Mouse (Mus musculus) C2C12 (cell line): Measurements from ENCODE around the gene Phospho2.

ENCODE experiments used
- CEBPB ChIP-seq: IDR thresholded peaks from one replicate; pipeline ENCODE4 v1.6.1; 2011; ENCODE audit warnings: low read depth, mild to moderate bottlenecking, control low read depth, moderate library complexity
- CTCF ChIP-seq: IDR thresholded peaks from one replicate; pipeline ENCODE4 v1.5.1; 2011; ENCODE audit not compliant: control insufficient read depth, insufficient read depth, insufficient read length
- MYOD1 ChIP-seq: IDR thresholded peaks from one replicate; pipeline ENCODE4 v1.6.1; 2011; ENCODE audit warnings: low read depth; ENCODE audit not compliant: control insufficient read depth, insufficient read length
- USF1 ChIP-seq: IDR thresholded peaks from one replicate; pipeline ENCODE4 v1.6.1; 2011; ENCODE audit warnings: low read depth, mild to moderate bottlenecking, control low read depth, moderate library complexity

- TF ChIP-seq CTCF (no peak), USF1 (no peak), CEBPB (no peak), MYOD1 (no peak)
Observed at GRCm38 (mm10) chr2:69816575-69816974, 27.2 kb downstream of the Phospho2 start.
